Mouse (Mus musculus) myocyte (in vitro differentiated cells): ENCODE results near the gene Ugt1a7c.
"Not testable (repeated sequence)": the region's sequence is repeated elsewhere in the genome, so short reads cannot be mapped to it uniquely, and the experiment has no call there.

Source experiments
- MYOD1 ChIP-seq, 3 experiments: IDR thresholded peaks; one replicate each; pipeline ENCODE4 v1.6.1; 2011; ENCODE audit warnings: control low read depth in 2 of 3, low read depth in 2 of 3, mild to moderate bottlenecking in 2 of 3, moderate library complexity in 1 of 3; ENCODE audit not compliant: insufficient read length in 2 of 3, control insufficient read depth in 1 of 3
- MYOG ChIP-seq, 3 experiments: IDR thresholded peaks; one replicate each; pipeline ENCODE4 v1.6.1; 2011; ENCODE audit warnings: control low read depth in 2 of 3, low read depth in 2 of 3, mild to moderate bottlenecking in 2 of 3; ENCODE audit not compliant: insufficient read length in 2 of 3, control insufficient read depth in 1 of 3, insufficient read depth in 1 of 3
- POLR2A ChIP-seq: IDR thresholded peaks from one replicate; pipeline ENCODE4 v1.6.1; 2011; ENCODE audit warnings: low read depth, mild to moderate bottlenecking, control low read depth, moderate library complexity; ENCODE audit not compliant: insufficient read length
- SRF ChIP-seq: IDR thresholded peaks from one replicate; pipeline ENCODE4 v1.6.1; 2011; ENCODE audit warnings: low read depth; ENCODE audit not compliant: control insufficient read depth, insufficient read length
- TCF12 ChIP-seq: IDR thresholded peaks from one replicate; pipeline ENCODE4 v1.6.1; 2011; ENCODE audit warnings: mild to moderate bottlenecking, control low read depth; ENCODE audit not compliant: poor library complexity, insufficient read depth, severe bottlenecking
- USF1 ChIP-seq: IDR thresholded peaks from one replicate; pipeline ENCODE4 v1.6.1; 2011; ENCODE audit warnings: low read depth, mild to moderate bottlenecking, control low read depth, moderate library complexity

- not testable (repeated sequence) for TF ChIP-seq POLR2A; TCF12; USF1; MYOD1 (IDR thresholded peaks at IDR 0.05; ENCODE audit: control insufficient read depth in 1 of 3, insufficient read length in 2 of 3, low read depth in 2 of 3); SRF; MYOG (IDR thresholded peaks at IDR 0.05; ENCODE audit: control insufficient read depth in 1 of 3, insufficient read depth in 1 of 3, insufficient read length in 2 of 3, low read depth in 2 of 3)
Observed at GRCm38 (mm10) chr1:88120550-88120949, 25.7 kb downstream of the Ugt1a7c start.
